Mouse (Mus musculus) gastrocnemius, postnatal 25 days (tissue): ENCODE measurements around the gene Eif3l. TPM values are rescaled to one million over a fixed set of nuclear protein-coding genes. Genes with fewer than 3 reads are reported as not detected.

Experiments
- DNase-seq: peaks from one replicate; pipeline ENCODE4 v3.0.0; 2022
- total RNA-seq, 2 experiments: library from RNA; stranded (reverse); gene quantifications; 1 replicate in 1 of 2; 2 replicates in 1 of 2; pipeline ENCODE4 v1.2.3; 2021

Gene Eif3l
- total RNA-seq, 2 experiments from 2014 or later, result 46.3 to 53.2 TPM

DNA sequence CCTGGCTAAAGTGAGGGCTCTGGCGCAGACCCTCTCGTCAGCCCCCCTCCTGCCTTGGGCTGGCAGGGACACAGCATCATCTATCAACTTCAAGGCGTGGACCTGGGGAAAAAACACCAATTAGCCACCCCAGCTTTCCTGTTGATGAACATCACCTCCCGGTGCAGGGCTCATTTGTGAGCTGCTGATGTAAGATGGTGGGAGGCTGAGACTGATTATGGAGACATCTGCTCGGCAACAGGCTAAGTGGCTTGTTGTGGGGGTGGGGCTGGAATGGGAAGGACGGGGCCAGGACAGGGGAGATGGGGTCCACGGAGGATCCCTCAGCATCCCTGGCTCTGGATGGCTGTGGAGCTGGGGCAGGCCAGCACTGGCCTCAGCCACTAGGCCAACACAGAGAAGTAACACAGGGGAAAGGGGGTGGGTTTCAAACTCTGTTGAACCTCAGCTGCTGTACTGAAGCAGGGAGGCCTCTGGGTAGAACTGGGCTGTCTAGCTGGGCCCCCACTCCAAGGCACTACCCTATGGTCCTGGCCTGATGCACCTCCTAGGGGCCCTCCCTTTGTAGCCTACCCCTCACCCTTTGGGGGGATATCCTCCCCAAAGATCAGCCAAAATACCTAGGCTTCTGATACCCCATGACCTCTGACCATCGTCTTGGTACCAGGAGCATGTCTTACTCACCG is 24.7 kb upstream of the Eif3l start:
- DNase-seq, result no peak

DNA sequence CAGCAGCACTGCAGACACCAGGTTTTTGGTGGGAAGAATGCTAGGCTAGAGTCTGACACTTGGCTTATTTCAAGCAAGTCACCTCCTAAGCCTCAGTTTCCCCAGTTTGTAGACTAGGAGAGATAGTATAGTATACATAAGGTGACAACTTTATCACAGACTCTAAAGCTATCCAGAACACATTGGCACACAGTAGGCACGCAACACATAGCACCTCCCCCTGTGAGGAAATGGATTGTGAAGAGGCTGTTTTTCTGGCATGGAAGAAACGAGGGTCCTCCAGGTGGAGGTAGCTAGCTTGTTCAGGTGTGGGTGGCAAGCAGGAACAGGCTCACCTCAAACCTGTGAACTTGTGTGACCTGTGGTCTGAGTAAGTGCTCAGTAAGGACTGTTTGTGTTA is 24.0 kb upstream of the Eif3l start:
- DNase-seq, result no peak

GRCm38 (mm10) chr15:79051461-79052360 is 23.3 kb upstream of the Eif3l start:
- DNase-seq, result peak; percentile 55

DNA sequence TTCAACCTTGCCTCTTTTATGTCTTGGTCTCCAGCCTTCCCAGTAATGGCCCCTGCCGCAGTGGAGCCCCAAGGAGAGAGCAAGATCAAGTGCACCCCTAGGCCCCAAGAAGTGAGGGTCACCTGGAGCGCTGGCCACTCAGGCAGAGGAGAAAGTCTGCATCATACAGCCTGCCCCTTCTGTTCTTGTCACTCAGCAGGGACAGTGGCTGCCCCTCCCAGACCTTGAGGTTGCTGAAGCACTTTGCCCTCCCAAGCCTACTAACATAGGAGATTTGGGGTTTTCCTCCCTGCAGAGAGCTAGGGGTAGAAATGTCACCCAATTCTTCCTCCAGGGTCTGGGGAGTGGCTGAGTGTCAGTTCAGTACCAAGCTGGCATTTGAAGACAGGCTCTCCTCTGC is 22.6 kb upstream of the Eif3l start:
- no peak for DNase-seq

- no peak for DNase-seq
Observed at GRCm38 (mm10) chr15:79056601-79057000, 18.4 kb upstream of the Eif3l start.

DNA sequence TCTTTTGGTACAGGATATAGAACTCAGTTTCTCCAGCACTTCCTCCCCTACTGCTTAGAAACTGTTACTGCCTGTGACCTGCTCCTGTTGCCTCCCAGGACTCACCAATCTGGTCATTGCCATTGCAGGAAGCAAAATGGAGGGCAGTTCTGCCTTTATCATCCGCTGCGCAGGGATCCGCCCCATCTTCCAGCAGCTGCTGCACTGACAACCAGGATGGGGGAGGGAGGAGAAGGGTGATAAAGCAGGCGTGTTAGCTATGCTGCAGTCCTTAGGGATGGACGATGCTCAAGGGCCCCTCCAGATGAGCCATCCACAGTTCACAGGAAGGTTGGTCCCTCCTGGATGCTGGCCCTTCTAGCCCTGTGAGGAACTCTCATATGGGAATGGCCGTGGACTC is 17.1 kb upstream of the Eif3l start:
- DNase-seq, result no peak

DNA sequence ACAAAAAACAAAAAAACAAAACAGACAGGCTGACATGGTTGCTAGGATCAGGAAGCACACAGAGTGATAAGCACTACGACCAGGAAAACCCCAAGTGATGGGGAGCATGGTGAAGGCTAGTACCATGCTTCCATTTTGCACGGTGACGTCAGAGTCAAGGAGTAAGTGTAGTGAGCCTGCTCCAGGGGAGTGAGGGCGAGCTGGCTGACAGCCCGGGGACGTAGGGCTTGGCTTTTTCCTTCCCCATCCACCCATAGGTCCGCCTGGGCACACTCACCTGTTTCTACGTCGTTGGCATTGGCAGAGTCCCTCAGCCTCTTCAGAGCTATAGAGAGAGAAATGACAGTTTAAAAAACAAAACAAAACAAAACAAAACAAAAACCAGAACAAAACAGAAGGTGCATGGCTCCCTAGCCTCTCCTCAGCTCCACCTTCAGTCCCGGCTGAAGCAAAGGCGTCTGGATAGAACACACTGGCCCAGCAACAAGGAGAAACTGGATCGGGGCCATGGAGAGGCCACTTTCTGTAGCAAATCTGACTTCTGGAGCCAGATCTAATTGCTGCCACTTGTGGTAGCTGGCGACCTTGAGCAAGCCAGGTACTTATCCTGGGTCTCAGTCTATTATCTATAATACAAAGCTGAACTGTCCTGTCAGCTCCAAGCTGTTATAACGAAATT is 14.0 kb upstream of the Eif3l start:
- DNase-seq, result no peak

DNA sequence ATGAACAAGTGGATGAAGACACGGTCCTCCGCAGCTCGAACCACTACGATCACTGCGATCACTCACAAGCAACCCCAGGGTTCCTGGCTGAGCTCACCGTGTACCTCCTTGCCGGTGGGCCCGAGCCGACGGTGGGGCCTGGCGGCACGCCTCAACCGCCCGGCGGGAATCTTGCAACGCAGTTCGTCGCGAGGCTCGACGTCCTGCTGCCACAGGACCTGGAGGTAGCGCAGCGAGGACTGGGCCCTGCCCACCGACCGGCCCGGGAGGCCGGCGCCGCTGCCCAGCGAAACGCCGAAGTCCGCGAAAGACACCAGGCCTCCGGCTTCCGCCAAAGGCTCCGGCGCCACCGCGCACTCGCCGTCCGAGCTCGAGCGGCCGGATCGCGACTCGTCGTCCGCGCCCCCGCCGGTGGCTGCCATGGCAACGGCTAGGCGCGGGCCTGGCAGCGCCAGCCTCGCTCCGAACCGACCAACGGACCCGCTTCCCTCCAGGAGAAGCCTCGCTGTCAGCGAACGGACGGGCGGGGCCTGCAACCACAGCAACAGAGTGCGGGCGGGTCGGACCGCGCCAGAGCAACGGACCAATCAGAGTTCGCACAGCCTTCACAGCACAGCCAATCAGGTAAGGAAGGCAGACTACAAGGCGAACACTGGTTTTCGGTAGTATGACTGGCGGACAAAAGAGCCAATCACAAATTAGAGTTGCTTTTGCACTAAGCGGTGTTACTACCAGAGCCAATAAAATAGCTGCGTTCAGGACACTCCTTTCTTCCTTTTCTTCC is 12.4 kb upstream of the Eif3l start, which contains the start of gene Ankrd54:
Gene Ankrd54 (minus strand): TSS at position 518 of the 784 bp plus-strand sequence.
- DNase-seq, result peak; percentile 99

GRCm38 (mm10) chr15:79063160-79063740 is 11.7 kb upstream of the Eif3l start:
- no peak for DNase-seq

DNA sequence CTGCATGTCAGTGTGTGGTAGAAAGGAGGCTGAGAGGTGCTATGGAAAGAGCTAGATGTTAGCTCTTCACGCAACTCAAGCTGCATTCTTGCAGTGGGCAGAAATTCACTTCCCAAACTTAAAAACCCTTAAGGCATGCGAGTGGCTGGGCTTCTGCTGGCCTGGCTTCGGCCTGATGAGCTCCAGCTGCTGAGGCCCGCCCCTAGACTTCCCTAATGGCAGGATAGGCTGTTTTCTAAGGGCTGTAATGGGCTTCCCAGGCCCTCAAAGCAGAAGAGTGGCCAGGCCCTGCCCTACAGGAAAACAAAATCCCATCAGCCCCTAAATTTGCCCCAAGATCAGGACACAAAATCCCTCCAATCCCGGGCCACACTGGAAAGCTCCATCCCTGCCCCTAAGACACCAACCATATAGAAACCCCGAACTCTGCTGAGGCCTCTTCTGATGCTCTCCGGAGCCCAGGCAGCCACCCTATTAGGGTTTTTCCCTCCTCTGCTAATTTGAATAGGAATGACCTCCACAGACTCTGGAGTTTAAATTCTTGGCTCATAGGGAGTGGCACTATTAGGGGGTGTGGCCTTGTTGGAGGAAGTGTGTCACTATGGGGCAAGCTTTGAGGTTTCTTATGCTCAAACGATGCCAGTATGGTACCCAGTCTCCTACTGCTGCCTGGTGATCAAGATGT is 9.8 kb upstream of the Eif3l start:
- peak; percentile 44 for DNase-seq

DNA sequence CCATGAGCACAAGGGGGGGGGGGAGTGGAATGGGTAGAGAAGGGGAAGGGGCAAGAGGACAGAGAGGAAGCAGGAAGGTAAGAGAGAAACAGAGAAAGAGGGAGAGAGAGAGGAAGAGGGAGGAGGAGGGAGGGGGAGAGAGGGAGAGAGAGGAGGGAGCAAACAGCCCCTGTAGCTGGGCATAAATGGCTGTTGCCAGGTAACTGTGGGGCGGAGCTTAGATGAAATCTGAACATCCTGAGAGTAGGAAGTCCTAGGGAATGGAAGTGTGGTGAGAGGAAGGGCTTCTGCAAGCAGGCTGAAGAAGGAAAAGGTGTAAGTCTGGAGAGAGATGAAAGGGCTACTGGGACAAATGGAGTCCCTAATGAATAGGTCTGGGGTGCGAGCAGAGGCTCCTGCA is 8.7 kb upstream of the Eif3l start:
- DNase-seq, result no peak

DNA sequence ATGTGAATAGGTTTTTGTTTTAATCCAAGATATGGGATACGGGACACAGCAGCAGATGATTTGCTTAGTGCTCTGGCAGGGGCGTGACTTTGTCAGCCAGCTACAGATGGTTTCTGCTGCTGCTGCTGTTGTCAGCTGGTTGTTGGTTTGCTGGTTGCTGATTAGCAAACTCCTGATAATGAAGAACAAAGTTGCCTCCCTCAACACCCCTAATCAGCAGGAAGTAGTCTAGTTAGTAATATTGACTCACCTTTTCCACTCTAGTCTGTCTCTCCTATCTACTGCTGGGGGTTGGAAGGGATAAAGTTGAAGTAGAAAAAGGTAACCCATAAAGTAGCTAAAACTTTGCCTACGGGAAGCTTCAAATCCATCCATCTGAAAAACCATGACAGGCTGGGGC is 7.3 kb upstream of the Eif3l start:
- DNase-seq, result no peak

DNA sequence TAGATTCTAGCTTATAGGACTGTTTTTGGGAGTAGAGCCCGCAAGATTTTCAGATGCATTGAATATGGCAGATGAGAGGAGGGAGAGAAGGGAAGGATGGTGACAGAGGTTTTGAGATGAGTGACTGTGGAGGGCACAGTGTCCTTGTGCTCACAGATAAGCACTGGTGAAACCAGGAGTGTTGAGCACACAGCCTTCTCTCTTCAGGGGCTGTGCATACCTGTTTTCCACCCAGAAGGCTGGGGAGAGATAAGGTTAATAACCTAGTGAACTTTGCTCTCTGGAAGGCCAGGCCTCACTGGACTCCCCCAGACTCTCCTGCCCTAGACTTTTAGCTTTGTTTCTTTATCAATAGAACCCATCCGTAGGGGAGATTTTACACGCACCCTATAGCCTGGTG is 6.6 kb upstream of the Eif3l start:
- DNase-seq, result no peak

- no peak for DNase-seq
Observed at GRCm38 (mm10) chr15:79071117-79072039, 3.6 kb upstream of the Eif3l start.

DNA sequence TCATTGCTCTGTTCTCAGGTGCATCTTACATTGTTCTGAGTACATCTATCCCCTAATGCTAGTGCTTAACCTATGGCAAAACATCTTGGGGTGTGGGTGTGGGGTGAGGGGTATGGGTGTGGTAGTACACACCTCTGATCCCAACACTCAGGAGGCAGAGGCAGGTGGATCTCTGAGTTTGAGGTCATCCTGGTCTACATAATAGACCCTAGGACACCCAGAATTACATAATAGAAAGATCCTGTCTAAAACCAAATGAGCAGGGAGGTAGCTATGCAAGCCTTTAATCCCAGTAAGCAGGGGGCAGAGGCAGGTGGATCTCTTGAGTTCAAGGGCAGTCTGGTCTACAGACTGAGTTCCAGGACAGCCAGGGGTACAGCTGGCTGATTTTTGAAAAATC is 1.2 kb upstream of the Eif3l start:
- DNase-seq, result no peak

DNA sequence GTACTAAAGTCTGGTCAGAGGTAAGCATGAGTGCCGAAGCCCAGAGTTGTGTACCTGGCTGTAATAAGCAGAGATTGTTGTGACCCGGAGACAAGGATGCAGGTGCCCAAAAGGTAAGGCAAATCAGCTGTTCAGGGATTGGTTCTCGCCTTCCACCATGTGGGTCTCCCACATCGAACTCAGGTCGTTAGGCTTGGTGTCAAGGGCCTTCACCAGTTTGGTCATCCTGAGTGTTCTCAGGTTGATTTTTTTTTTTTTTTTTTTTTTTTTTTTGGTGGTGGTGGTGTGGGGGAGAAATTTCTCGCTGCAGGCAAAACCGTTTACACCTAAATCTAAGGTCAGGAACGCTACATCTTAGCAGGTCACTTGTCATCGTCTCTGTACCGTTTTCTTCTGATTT is 533 bp upstream of the Eif3l start:
- no peak for DNase-seq

DNA sequence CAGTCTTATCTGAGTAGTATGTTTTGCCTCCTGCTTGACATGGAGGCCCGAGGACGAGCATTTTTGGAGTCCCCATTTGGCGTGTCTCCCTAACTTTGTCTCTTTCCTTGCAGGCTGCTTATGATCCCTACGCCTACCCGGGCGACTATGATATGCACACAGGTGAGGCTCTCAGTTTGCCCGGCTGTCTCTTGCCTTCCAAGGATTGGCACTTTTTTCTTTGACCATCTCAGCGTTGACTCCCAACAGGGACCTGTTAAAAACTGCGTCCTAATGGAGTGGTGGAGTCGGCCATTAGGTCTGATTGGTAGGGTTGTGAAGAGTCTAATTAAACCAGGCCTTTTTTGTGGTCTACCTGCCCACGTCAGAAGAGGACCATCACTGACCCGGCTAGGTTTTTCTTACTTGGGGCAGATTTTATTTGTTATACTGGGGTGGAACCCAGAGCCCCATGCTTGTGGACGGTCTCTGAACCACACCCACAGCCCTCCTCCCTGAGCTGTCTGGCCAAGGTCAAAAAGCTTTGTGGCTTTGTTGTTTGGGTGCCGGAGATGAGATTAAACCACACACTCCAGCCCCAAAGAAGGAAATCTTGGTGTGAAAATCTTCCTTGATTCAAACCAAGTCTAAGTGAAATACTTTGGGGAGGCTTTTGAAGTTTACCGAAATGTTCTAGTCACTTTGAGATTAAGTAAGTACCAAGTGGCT is 833 bp downstream of the Eif3l start:
- no peak for DNase-seq

- DNase-seq, result no peak
Observed at GRCm38 (mm10) chr15:79079567-79079966, 4.6 kb downstream of the Eif3l start.

DNA sequence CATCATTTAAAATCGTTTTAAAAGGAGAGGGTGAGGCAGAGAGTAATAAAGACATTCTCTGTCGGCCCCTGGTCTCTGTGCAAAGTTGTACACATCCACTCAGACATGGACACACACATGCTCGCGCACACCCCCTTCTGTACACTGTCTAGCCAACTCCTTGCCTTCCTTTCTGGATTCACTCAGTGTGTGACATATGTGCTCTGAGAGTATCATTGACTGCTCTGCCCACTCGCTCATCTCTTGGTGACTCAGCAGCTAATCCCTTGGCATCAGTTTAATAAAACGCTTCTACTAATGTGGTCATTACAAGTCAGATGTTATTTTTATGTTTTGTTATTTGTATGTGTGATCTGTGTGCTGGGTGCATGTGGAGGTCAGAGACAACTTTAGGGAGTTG is 17.3 kb downstream of the Eif3l start:
- DNase-seq, result no peak
